27 mouse cellular contexts compared by ENCODE assay signal in the genomic region with DNA sequence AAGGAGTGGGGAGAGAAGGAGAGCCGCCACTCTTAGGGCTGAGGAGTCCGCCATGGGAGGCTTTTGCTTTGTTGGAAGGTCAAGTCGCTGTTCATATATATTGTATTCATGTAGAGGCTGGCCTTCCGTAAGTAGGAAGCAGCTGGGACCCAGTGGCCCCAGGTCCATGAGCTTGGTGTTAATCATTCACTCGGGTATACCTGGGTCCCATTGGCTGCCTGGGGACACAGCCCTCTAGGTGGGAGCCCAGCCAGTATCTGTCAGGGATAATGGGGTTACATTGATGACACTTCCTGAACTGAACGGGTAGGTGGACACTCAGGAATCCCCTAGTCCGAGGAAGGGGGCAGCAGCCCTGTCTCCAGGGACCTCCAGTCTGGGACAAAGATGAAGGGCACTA. TPM values are rescaled to one million over a fixed set of nuclear protein-coding genes. Genes with fewer than 3 reads are reported as not detected.
DNase-seq lines count a peak whose midpoint lies in the region; ATAC-seq and TF ChIP-seq lines count a peak whose summit lies in the region.
"Had no signal": no experiment of that assay in that cellular context is flagged by ENCODE, and none has a peak within 500 bp of the region (broad histone marks: within the 10 kb centered on the region; RNA-seq: fewer than 3 reads in every experiment).

No protein-coding gene starts in this region.

- H3K4me1 ChIP-seq in kidney, embryonic 14.5 days (ENCODE audit: control insufficient read depth, insufficient read depth, low read length), result peaks cover 6% of the 10 kb centered on the region
- peaks cover 12% of the 10 kb centered on the region for H3K4me1 ChIP-seq in liver, adult 2 months (ENCODE audit: control insufficient read depth, insufficient read depth, low read length)
- H3K4me1 ChIP-seq in liver, postnatal 0 days (ENCODE audit: insufficient read depth), result peaks cover 8% of the 10 kb centered on the region

- no peaks in the 10 kb centered on the region for H3K36me3 ChIP-seq in kidney, embryonic 14.5 days (ENCODE audit: control insufficient read depth, insufficient read depth, low read length)
- H3K36me3 ChIP-seq in liver, adult 2 months (ENCODE audit: control insufficient read depth, insufficient read depth, low read length), result 0 out of 2 replicates have a peak, but pooled peaks cover under 1% of the 10 kb centered on the region
- H3K36me3 ChIP-seq in liver, postnatal 0 days (replicated peaks; ENCODE audit: insufficient read depth, low read length), result no peaks in the 10 kb centered on the region
- H3K36me3 ChIP-seq: embryonic facial prominence, embryonic 15.5 days; lung, embryonic 15.5 days; neural tube, embryonic 15.5 days had no signal

- H3K27ac ChIP-seq in kidney, embryonic 14.5 days (ENCODE audit: low read depth, low read length), result no peak overlapping the region
- peak overlapping the region; percentile 89 for H3K27ac ChIP-seq in liver, adult 2 months (replicated peaks; ENCODE audit: insufficient read depth, low read depth, low read length)
- peak overlapping the region; percentile 91 for H3K27ac ChIP-seq in liver, postnatal 0 days (ENCODE audit: low read depth)
- H3K27ac ChIP-seq: embryonic facial prominence, embryonic 15.5 days; hindbrain, embryonic 14.5 days; lung, embryonic 15.5 days; neural tube, embryonic 15.5 days had no signal

- peaks cover 12% of the 10 kb centered on the region; the same call in 1 of the 2 replicates for H3K79me2 ChIP-seq in liver, adult 2 months (ENCODE audit: control insufficient read depth, insufficient read depth, low read length)

- H3K4me2 ChIP-seq in kidney, embryonic 14.5 days (replicated peaks; ENCODE audit: low read depth, low read length), result no peak overlapping the region
- peak overlapping the region; percentile 34 for H3K4me2 ChIP-seq in liver, postnatal 0 days (ENCODE audit: low read depth, low read length)
- H3K4me2 ChIP-seq: embryonic facial prominence, embryonic 15.5 days; hindbrain, embryonic 14.5 days; lung, embryonic 15.5 days; neural tube, embryonic 15.5 days had no signal

- no peak for ATAC-seq in kidney, embryonic 14.5 days (ENCODE audit: low FRiP score, low TSS enrichment)
- ATAC-seq in liver, postnatal 0 days, result peak; percentile 80
- ATAC-seq: forebrain, embryonic 16.5 days; midbrain, embryonic 16.5 days had no signal

- TF ChIP-seq CTCF in liver, adult 2 months (IDR thresholded peaks at IDR 0.05; ENCODE audit: low read depth, low read length), result no peak
- TF ChIP-seq CTCF in liver, postnatal 0 days (IDR thresholded peaks at IDR 0.05; ENCODE audit: low read depth), result no peak

- no peak overlapping the region for H3K9ac ChIP-seq in kidney, embryonic 14.5 days (ENCODE audit: low read depth, low read length)
- H3K9ac ChIP-seq in liver, adult 2 months (ENCODE audit: low read depth, low read length), result peak overlapping the region; percentile 37; the same call in 1 of the 2 replicates
- H3K9ac ChIP-seq in liver, postnatal 0 days (replicated peaks), result 0 out of 2 replicates have a peak overlapping the region, but pooled peaks have one; percentile 13
- H3K9ac ChIP-seq: embryonic facial prominence, embryonic 15.5 days; hindbrain, embryonic 14.5 days; lung, embryonic 15.5 days; neural tube, embryonic 15.5 days had no signal

- WGBS in kidney, embryonic 14.5 days, result 60% methylated on average over 7 of the region's 7 CpGs
- 20% methylated on average over 7 of the region's 7 CpGs for WGBS in liver, adult 2 months
- 60% methylated on average over 7 of the region's 7 CpGs for WGBS in liver, postnatal 0 days (ENCODE audit: insufficient replicate concordance)

- peaks cover 35% of the 10 kb centered on the region for H3K27me3 ChIP-seq in kidney, embryonic 14.5 days (ENCODE audit: control insufficient read depth, insufficient read depth, low read length)
- no peaks in the 10 kb centered on the region for H3K27me3 ChIP-seq in liver, adult 2 months (ENCODE audit: control insufficient read depth, insufficient read depth, low read length)
- H3K27me3 ChIP-seq in liver, postnatal 0 days (ENCODE audit: insufficient read depth, low read length), result peaks cover 23% of the 10 kb centered on the region

- no peak overlapping the region for H3K4me3 ChIP-seq in kidney, embryonic 14.5 days (ENCODE audit: low read length)
- H3K4me3 ChIP-seq in liver, adult 2 months (ENCODE audit: insufficient read depth, low read depth, low read length), result no peak overlapping the region
- H3K4me3 ChIP-seq in liver, postnatal 0 days (ENCODE audit: low read depth, low read length), result 0 out of 2 replicates have a peak overlapping the region, but pooled peaks have one; percentile 3
- H3K4me3 ChIP-seq: embryonic facial prominence, embryonic 15.5 days; lung, embryonic 15.5 days; neural tube, embryonic 15.5 days had no signal

- no peaks in the 10 kb centered on the region for H3K9me3 ChIP-seq in kidney, embryonic 14.5 days (ENCODE audit: control insufficient read depth, low read length)
- no peaks in the 10 kb centered on the region for H3K9me3 ChIP-seq in liver, postnatal 0 days (ENCODE audit: low read length)
- H3K9me3 ChIP-seq: embryonic facial prominence, embryonic 15.5 days; lung, embryonic 15.5 days; neural tube, embryonic 15.5 days had no signal

- TF ChIP-seq EP300 in liver, postnatal 0 days (IDR thresholded peaks at IDR 0.05; ENCODE audit: low read depth), result no peak; the same call in 1 of the 2 replicates

- DNase-seq in kidney, adult 11 months, result peak; percentile 57
- DNase-seq in kidney, adult 9 months, result peak; percentile 57
- DNase-seq in liver, adult 2 months (ENCODE audit: extremely low read depth, low read depth, low spot score), result peak; percentile 90
- DNase-seq in liver, postnatal 0 days, result peak; percentile 54
- no peak for DNase-seq in cerebellum, postnatal 4 days (ENCODE audit: low spot score in 2 of 2)
- DNase-seq in c-Kit-positive CD71-positive TER-119-positive erythroid progenitor cells, embryonic 14.5 days (ENCODE audit: low spot score), result no peak
- no peak for DNase-seq in retina, embryonic 14.5 days (ENCODE audit: low spot score)
- DNase-seq: adrenal gland, adult 2 months; cerebellum, adult 9-11 months; embryo, embryonic 11 days; heart, adult 18-20 months; heart, postnatal 36 days; lung, postnatal 4 days; right cerebral cortex, postnatal 14 days; thymus, postnatal 36 days had no signal

- TF ChIP-seq POLR2A in liver, adult 2 months (IDR thresholded peaks at IDR 0.05; ENCODE audit: extremely low read depth, insufficient read depth, low read length), result no peak

RNA-seq across cellular contexts. Expression of a gene that starts 3.0 kb away (rescaled TPM):
- 0.09 TPM in 1 of 2 replicates, not detected in the other for polyA plus RNA-seq in kidney, embryonic 14.5 days (2014; fragmentation: Nextera tagmentation; extraction: Ambion mirVana)
- 58.6 and 81.5 TPM in 2 replicates for total RNA-seq in liver, adult 2 months (2014; rRNA removed)
- polyA plus RNA-seq in liver, adult 2 months (2012; rRNA removed), result 135 and 155 TPM in 2 replicates
- 18.5 and 25.1 TPM in 2 replicates for polyA plus RNA-seq in liver, postnatal 0 days (2015; fragmentation: Nextera tagmentation; extraction: Ambion mirVana)
- total RNA-seq: gastrocnemius, adult 8-10 months; heart, postnatal 36 days; layer of hippocampus, postnatal 14 days had no signal
- polyA plus RNA-seq: forebrain, embryonic 16.5 days; heart, embryonic 14.5 days; hindbrain, embryonic 14.5 days; neural tube, embryonic 15.5 days had no signal

RNA-seq across cellular contexts. Expression of a gene that starts 13.8 kb away (rescaled TPM):
- 26.5 and 28.2 TPM in 2 replicates for polyA plus RNA-seq in kidney, embryonic 14.5 days (2014; fragmentation: Nextera tagmentation; extraction: Ambion mirVana)
- total RNA-seq in liver, adult 2 months (2014; rRNA removed), result 4.2 and 7.7 TPM in 2 replicates
- polyA plus RNA-seq in liver, adult 2 months (2012; rRNA removed), result 9.2 and 13.5 TPM in 2 replicates
- polyA plus RNA-seq in liver, postnatal 0 days (2015; fragmentation: Nextera tagmentation; extraction: Ambion mirVana), result 5.8 and 6.4 TPM in 2 replicates

RNA-seq across cellular contexts. Expression of a gene that starts 34.7 kb away (rescaled TPM):
- not detected in 2 replicates for polyA plus RNA-seq in kidney, embryonic 14.5 days (2014; fragmentation: Nextera tagmentation; extraction: Ambion mirVana)
- total RNA-seq in liver, adult 2 months (2014; rRNA removed), result not detected in 2 replicates
- 0.35 TPM in 1 of 2 replicates, not detected in the other for polyA plus RNA-seq in liver, adult 2 months (2012; rRNA removed)
- 1.8 TPM in 1 of 2 replicates, not detected in the other for polyA plus RNA-seq in liver, postnatal 0 days (2015; fragmentation: Nextera tagmentation; extraction: Ambion mirVana)
- total RNA-seq: adrenal gland, adult 2 months; gastrocnemius, adult 8-10 months; heart, adult 18-20 months; heart, postnatal 36 days; layer of hippocampus, postnatal 14 days had no signal
- polyA plus RNA-seq: adrenal gland, adult 2 months; embryonic facial prominence, embryonic 15.5 days; forebrain, embryonic 16.5 days; heart, embryonic 14.5 days; limb, embryonic 11.5 days; lung, embryonic 15.5 days; midbrain, embryonic 16.5 days had no signal

RNA-seq across cellular contexts. Expression of a gene that starts 41.2 kb away (rescaled TPM):
- polyA plus RNA-seq in kidney, embryonic 14.5 days (2014; fragmentation: Nextera tagmentation; extraction: Ambion mirVana), result not detected in 2 replicates
- not detected in 2 replicates for total RNA-seq in liver, adult 2 months (2014; rRNA removed)
- not detected in 2 replicates for polyA plus RNA-seq in liver, adult 2 months (2012; rRNA removed)
- 0.72 TPM in 1 of 2 replicates, not detected in the other for polyA plus RNA-seq in liver, postnatal 0 days (2015; fragmentation: Nextera tagmentation; extraction: Ambion mirVana)
- total RNA-seq: adrenal gland, adult 2 months; gastrocnemius, adult 8-10 months; heart, adult 18-20 months; heart, postnatal 36 days; layer of hippocampus, postnatal 14 days had no signal
- polyA plus RNA-seq: adrenal gland, adult 2 months; embryonic facial prominence, embryonic 15.5 days; forebrain, embryonic 16.5 days; heart, embryonic 14.5 days; hindbrain, embryonic 14.5 days; limb, embryonic 11.5 days; lung, embryonic 15.5 days; midbrain, embryonic 16.5 days; testis, adult 2 months had no signal

RNA-seq across cellular contexts. Expression of a gene that starts 42.7 kb away (rescaled TPM):
- 93.9 and 106 TPM in 2 replicates for polyA plus RNA-seq in kidney, embryonic 14.5 days (2014; fragmentation: Nextera tagmentation; extraction: Ambion mirVana)
- total RNA-seq in liver, adult 2 months (2014; rRNA removed), result 11.4 and 14.1 TPM in 2 replicates
- polyA plus RNA-seq in liver, adult 2 months (2012; rRNA removed), result 24.3 and 24.5 TPM in 2 replicates
- 52.2 and 55.0 TPM in 2 replicates for polyA plus RNA-seq in liver, postnatal 0 days (2015; fragmentation: Nextera tagmentation; extraction: Ambion mirVana)

Comparison
In these comparisons a context has a peak if more than half of its experiments do, and no peak if none do; other contexts are left out.
1. DNase-seq: peak in kidney, adult 11 months (single experiment), kidney, adult 9 months (single experiment), liver, adult 2 months (single experiment) and liver, postnatal 0 days (single experiment); none in cerebellum, postnatal 4 days (0 of 2), c-Kit-positive CD71-positive TER-119-positive erythroid progenitor cells, embryonic 14.5 days (single experiment) and retina, embryonic 14.5 days (single experiment).
2. RNA of a gene that starts 3.0 kb away (polyA plus RNA-seq): 135 to 155 TPM in liver, adult 2 months and 18.5 to 25.1 TPM in liver, postnatal 0 days; 0.09 TPM in kidney, embryonic 14.5 days; every median in the first group is over 10 times any median in the second.